Mouse (Mus musculus) MEL (cell line): ENCODE data around the gene Macrod2. TPM values are rescaled to one million over a fixed set of nuclear protein-coding genes. Genes with fewer than 3 reads are reported as not detected.

Source experiments
- DNase-seq: peaks from one replicate; pipeline ENCODE4 v3.0.0; 2011; ENCODE audit warnings: low read depth, low spot score
- H3K27ac ChIP-seq: 2 replicates; pipeline ENCODE4 v1.5.1; 2012; ENCODE audit warnings: low read depth, mild to moderate bottlenecking, control low read depth, low read length, moderate library complexity; ENCODE audit not compliant: control insufficient read depth
- H3K27me3 ChIP-seq, 2 experiments: fragments of 150-350 bp in 1 of 2; sonication (generic) in 1 of 2; 2 replicates each; pipeline ENCODE4 v1.6.1; 2012; ENCODE audit warnings: low read length in 2 of 2, mild to moderate bottlenecking in 2 of 2, improper control_type of control experiment in 1 of 2, moderate library complexity in 1 of 2; ENCODE audit not compliant: insufficient read depth in 2 of 2, control insufficient read depth in 1 of 2
- H3K36me3 ChIP-seq, 2 experiments: 2 replicates each; pipeline ENCODE4 v1.6.1; 2012 to 2014; ENCODE audit warnings: low read length in 2 of 2, improper control_type of control experiment in 1 of 2, inconsistent platforms in 1 of 2, mild to moderate bottlenecking in 1 of 2; ENCODE audit not compliant: insufficient read depth in 2 of 2, control insufficient read depth in 1 of 2
- H3K4me1 ChIP-seq, 2 experiments: fragments of 150-350 bp in 1 of 2; sonication (generic) in 1 of 2; 2 replicates each; pipeline ENCODE4 v1.6.1; 2012; ENCODE audit warnings: low read length in 2 of 2, improper control_type of control experiment in 1 of 2, mild to moderate bottlenecking in 1 of 2; ENCODE audit not compliant: insufficient read depth in 2 of 2, control insufficient read depth in 1 of 2
- H3K4me3 ChIP-seq, 2 experiments: fragments of 150-350 bp in 1 of 2; sonication (generic) in 1 of 2; 2 replicates each; pipeline ENCODE4 v1.5.1; 2012; ENCODE audit warnings: low read depth in 2 of 2, low read length in 2 of 2, mild to moderate bottlenecking in 2 of 2, moderate library complexity in 2 of 2, control low read depth in 1 of 2, improper control_type of control experiment in 1 of 2; ENCODE audit not compliant: control insufficient read depth in 1 of 2, insufficient read depth in 1 of 2
- H3K79me2 ChIP-seq: 2 replicates; pipeline ENCODE4 v1.6.1; 2012; ENCODE audit warnings: mild to moderate bottlenecking, low read length, moderate library complexity; ENCODE audit not compliant: control insufficient read depth, poor library complexity, insufficient read depth
- H3K9ac ChIP-seq: 2 replicates; pipeline ENCODE4 v1.6.1; 2012; ENCODE audit warnings: low read depth, mild to moderate bottlenecking, control low read depth, low read length, moderate library complexity; ENCODE audit not compliant: control insufficient read depth, poor library complexity, severe bottlenecking
- H3K9me3 ChIP-seq: fragments of 150-350 bp; sonication (generic); replicated peaks from 2 replicates; pipeline ENCODE4 v1.6.1; 2012; ENCODE audit warnings: mild to moderate bottlenecking, low read length, improper control_type of control experiment, moderate library complexity; ENCODE audit not compliant: insufficient read depth
- BHLHE40 ChIP-seq: IDR thresholded peaks from 2 replicates; pipeline ENCODE4 v1.6.1; 2012; ENCODE audit warnings: low read depth, mild to moderate bottlenecking, inconsistent platforms, low read length, improper control_type of control experiment, borderline replicate concordance
- CHD2 ChIP-seq: IDR thresholded peaks from 2 replicates; pipeline ENCODE4 v1.6.1; 2011; ENCODE audit warnings: low read length, improper control_type of control experiment
- CTCF ChIP-seq, 3 experiments: IDR thresholded peaks in 2 of 3; conservative IDR thresholded peaks in 1 of 3; 2 replicates each; pipeline ENCODE4 v1.5.1; 2011 to 2012; ENCODE audit warnings: low read length in 3 of 3, low read depth in 2 of 3, mild to moderate bottlenecking in 2 of 3, improper control_type of control experiment in 1 of 3, inconsistent platforms in 1 of 3, mixed read lengths in 1 of 3, moderate library complexity in 1 of 3; ENCODE audit not compliant: control insufficient read depth in 1 of 3, insufficient read depth in 1 of 3, poor library complexity in 1 of 3, severe bottlenecking in 1 of 3
- E2F4 ChIP-seq: IDR thresholded peaks from 2 replicates; pipeline ENCODE4 v1.6.1; 2011; ENCODE audit warnings: low read depth, low read length, improper control_type of control experiment, borderline replicate concordance
- GABPA ChIP-seq: IDR thresholded peaks from 2 replicates; pipeline ENCODE4 v1.6.1; 2012; ENCODE audit warnings: low read depth, mild to moderate bottlenecking, inconsistent platforms, low read length, improper control_type of control experiment, moderate library complexity
- JUND ChIP-seq: IDR thresholded peaks from 2 replicates; pipeline ENCODE4 v1.6.1; 2011; ENCODE audit warnings: low read depth, mild to moderate bottlenecking, improper control_type of control experiment, low read length
- MAFK ChIP-seq: IDR thresholded peaks from 2 replicates; pipeline ENCODE4 v1.6.1; 2011; ENCODE audit warnings: low read depth, mild to moderate bottlenecking, low read length, improper control_type of control experiment, borderline replicate concordance
- MAX ChIP-seq: IDR thresholded peaks from 2 replicates; pipeline ENCODE4 v1.6.1; 2011; ENCODE audit warnings: low read length, improper control_type of control experiment
- MAZ ChIP-seq: IDR thresholded peaks from 2 replicates; pipeline ENCODE4 v1.6.1; 2012; ENCODE audit warnings: low read depth, mild to moderate bottlenecking, inconsistent platforms, low read length, improper control_type of control experiment
- MXI1 ChIP-seq: IDR thresholded peaks from 2 replicates; pipeline ENCODE4 v1.6.1; 2011; ENCODE audit warnings: mild to moderate bottlenecking, low read depth, low read length, improper control_type of control experiment
- MYB ChIP-seq: IDR thresholded peaks from 2 replicates; pipeline ENCODE4 v1.6.1; 2011; ENCODE audit warnings: mild to moderate bottlenecking, low read depth, low read length, improper control_type of control experiment
- MYC ChIP-seq: IDR thresholded peaks from 2 replicates; pipeline ENCODE4 v1.6.1; 2011; ENCODE audit warnings: low read depth, mild to moderate bottlenecking, low read length, improper control_type of control experiment, moderate library complexity
- NELFE ChIP-seq: IDR thresholded peaks from 2 replicates; pipeline ENCODE4 v1.6.1; 2011; ENCODE audit warnings: low read depth, low read length, improper control_type of control experiment
- POLR2A ChIP-seq, 2 experiments: IDR thresholded peaks; 2 replicates each; pipeline ENCODE4 v1.6.1; 2011 to 2012; ENCODE audit warnings: low read length in 2 of 2, mild to moderate bottlenecking in 2 of 2, control low read depth in 1 of 2, improper control_type of control experiment in 1 of 2, low read depth in 1 of 2, moderate library complexity in 1 of 2; ENCODE audit not compliant: control insufficient read depth in 1 of 2, insufficient read depth in 1 of 2, poor library complexity in 1 of 2
- POLR2AphosphoS5 ChIP-seq: IDR thresholded peaks from 2 replicates; pipeline ENCODE4 v1.6.1; 2012; ENCODE audit warnings: low read depth, borderline replicate concordance, mild to moderate bottlenecking, inconsistent platforms, low read length, moderate library complexity, mixed read lengths
- RCOR1 ChIP-seq: IDR thresholded peaks from 2 replicates; pipeline ENCODE4 v1.6.1; 2012; ENCODE audit warnings: low read depth, mild to moderate bottlenecking, inconsistent platforms, low read length, improper control_type of control experiment
- SIN3A ChIP-seq: IDR thresholded peaks from 2 replicates; pipeline ENCODE4 v1.6.1; 2012; ENCODE audit warnings: low read length, improper control_type of control experiment, inconsistent platforms
- SMC3 ChIP-seq: IDR thresholded peaks from 2 replicates; pipeline ENCODE4 v1.6.1; 2011; ENCODE audit warnings: low read depth, low read length, improper control_type of control experiment
- TAL1 ChIP-seq: IDR thresholded peaks from 2 replicates; pipeline ENCODE4 v1.6.1; 2012; ENCODE audit warnings: mild to moderate bottlenecking, inconsistent platforms, low read length, moderate library complexity, mixed read lengths
- TBP ChIP-seq: IDR thresholded peaks from 2 replicates; pipeline ENCODE4 v1.8.0; 2011; ENCODE audit warnings: low read depth, low read length, improper control_type of control experiment
- UBTF ChIP-seq: IDR thresholded peaks from 2 replicates; pipeline ENCODE4 v1.6.1; 2012; ENCODE audit warnings: low read depth, mild to moderate bottlenecking, inconsistent platforms, low read length, improper control_type of control experiment, moderate library complexity, borderline replicate concordance; ENCODE audit not compliant: insufficient read depth
- USF1 ChIP-seq: IDR thresholded peaks from 2 replicates; pipeline ENCODE4 v1.6.1; 2014; ENCODE audit warnings: low read depth, mild to moderate bottlenecking, inconsistent platforms, low read length, improper control_type of control experiment, moderate library complexity
- USF2 ChIP-seq, 2 experiments: IDR thresholded peaks; 2 replicates each; pipeline ENCODE4 v1.6.1; 2011 to 2012; ENCODE audit warnings: improper control_type of control experiment in 2 of 2, low read length in 2 of 2, borderline replicate concordance in 1 of 2, inconsistent platforms in 1 of 2, low read depth in 1 of 2, mild to moderate bottlenecking in 1 of 2; ENCODE audit not compliant: insufficient read depth in 1 of 2
- ZKSCAN1 ChIP-seq: IDR thresholded peaks from 2 replicates; pipeline ENCODE4 v1.6.1; 2012; ENCODE audit warnings: low read depth, mild to moderate bottlenecking, inconsistent platforms, low read length, improper control_type of control experiment, moderate library complexity
- ZMIZ1 ChIP-seq: IDR thresholded peaks from 2 replicates; pipeline ENCODE4 v1.6.1; 2012; ENCODE audit warnings: low read depth, mild to moderate bottlenecking, inconsistent platforms, low read length, improper control_type of control experiment, moderate library complexity
- polyA plus RNA-seq, 2 experiments: library from polyadenylated mRNA; stranded (reverse) in 1 of 2; unstranded in 1 of 2; fragments of >175 nt in 1 of 2; fragments of >200 nt in 1 of 2; gene quantifications; 2 replicates each; pipeline versions ENCODE4 v1.2.1 to v1.2.4; 2012; ENCODE audit warnings: low replicate concordance in 2 of 2, low read depth in 1 of 2; ENCODE audit not compliant: insufficient read length in 2 of 2, insufficient read depth in 1 of 2, missing spikeins in 1 of 2
- total RNA-seq: library from RNA; depleted of rRNA; stranded (reverse); fragments of 300-350 nt; gene quantifications from 2 replicates; pipeline ENCODE4 v1.2.3, GENCODE M21; 2012

Gene Macrod2
- total and polyA plus RNA-seq, 3 experiments = not detected

DNA sequence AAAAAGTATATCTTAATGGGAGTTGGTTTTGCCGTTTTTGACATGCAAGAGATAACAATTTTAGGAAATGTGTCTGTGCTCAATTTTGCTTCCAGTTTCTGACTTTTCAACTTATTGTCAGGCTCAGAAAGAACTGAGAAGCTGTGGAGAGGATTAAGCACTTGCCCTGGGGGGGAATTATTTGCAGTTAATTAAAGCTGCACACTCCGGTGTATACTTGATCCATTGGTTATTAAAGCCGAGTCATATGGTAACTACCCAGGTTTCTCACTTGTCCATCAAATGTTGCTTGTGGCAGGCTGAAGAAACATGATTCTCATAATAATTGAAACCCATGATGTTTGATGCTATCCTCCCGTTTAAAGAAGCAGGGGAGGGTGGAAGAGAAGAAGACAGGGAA is 1899.7 kb downstream of the Macrod2 start:
- TF ChIP-seq MYB = no peak
- no peak for TF ChIP-seq TAL1
- TF ChIP-seq NELFE = no peak
- TF ChIP-seq SIN3A = no peak
- no peak for TF ChIP-seq MYC
- no peak for TF ChIP-seq SMC3
- no peak for TF ChIP-seq MAFK
- no peak for TF ChIP-seq ZMIZ1
- TF ChIP-seq TBP = no peak
- TF ChIP-seq CTCF (IDR thresholded peaks at IDR 0.05 in 2 of 3, conservative IDR thresholded peaks at IDR 0.05 in 1 of 3; ENCODE audit: control insufficient read depth in 1 of 3, insufficient read depth in 1 of 3, low read depth in 2 of 3, low read length in 3 of 3, poor library complexity in 1 of 3, severe bottlenecking in 1 of 3) = no peak
- no peak for TF ChIP-seq ZKSCAN1
- TF ChIP-seq POLR2A (IDR thresholded peaks at IDR 0.05; ENCODE audit: control insufficient read depth in 1 of 2, insufficient read depth in 1 of 2, low read depth in 1 of 2, low read length in 2 of 2, poor library complexity in 1 of 2) = no peak
- TF ChIP-seq POLR2AphosphoS5 = no peak
- TF ChIP-seq JUND = no peak
- TF ChIP-seq RCOR1 = no peak
- TF ChIP-seq MAZ = no peak
- no peak for TF ChIP-seq GABPA
- no peak for TF ChIP-seq USF2 (IDR thresholded peaks at IDR 0.05; ENCODE audit: borderline replicate concordance in 1 of 2, insufficient read depth in 1 of 2, low read depth in 1 of 2, low read length in 2 of 2)
- TF ChIP-seq MAX = no peak
- TF ChIP-seq CHD2 = no peak
- Histone ChIP-seq H3K27ac (no peak overlapping the region), H3K4me3 (no peak overlapping the region), H3K9me3 (no peaks in the 10 kb centered on the region), H3K36me3 (no peaks in the 10 kb centered on the region), H3K4me1 (no peaks in the 10 kb centered on the region), H3K79me2 (no peaks in the 10 kb centered on the region), H3K27me3 (no peaks in the 10 kb centered on the region), H3K9ac (no peak overlapping the region)
- no peak for DNase-seq

DNA sequence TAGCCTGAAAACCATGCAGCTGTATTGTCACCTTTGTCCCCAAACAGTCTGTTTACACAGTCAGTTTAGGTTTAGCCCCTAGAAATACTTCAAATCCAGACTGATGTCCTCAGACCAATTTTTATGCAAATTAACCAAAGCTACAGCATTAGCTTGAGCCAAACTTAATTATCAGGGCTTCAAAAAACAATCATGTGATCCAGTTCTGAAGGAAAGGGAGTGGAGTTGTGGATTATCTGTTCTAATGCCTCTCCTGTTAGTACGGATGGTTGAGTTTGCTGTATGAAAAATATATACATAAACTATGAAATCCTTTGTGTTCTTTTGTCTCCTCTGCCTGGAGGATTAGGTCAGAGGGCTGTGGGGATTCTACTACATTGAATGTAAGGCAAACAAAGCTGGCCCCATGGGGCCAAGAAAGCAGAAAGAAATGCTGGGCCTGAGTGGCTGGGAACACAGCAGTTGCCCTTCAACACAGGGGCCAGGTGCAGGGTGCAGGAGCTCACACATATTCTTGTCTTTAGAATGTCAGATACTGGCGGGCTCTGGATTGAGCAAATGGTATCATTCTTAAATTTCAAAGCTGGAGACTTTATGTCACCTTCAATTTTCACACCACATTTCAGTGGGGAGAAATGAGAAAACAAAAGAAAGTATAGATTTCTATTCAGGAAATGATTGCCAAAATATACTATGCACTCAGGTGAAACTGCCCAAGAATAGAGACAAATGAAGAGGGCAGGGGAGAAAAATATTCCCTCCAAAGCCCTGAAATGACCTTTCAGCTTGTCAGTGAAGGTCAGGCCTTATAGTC is 1908.2 kb downstream of the Macrod2 start:
- Histone ChIP-seq H3K27me3 (no peaks in the 10 kb centered on the region), H3K4me3 (no peak overlapping the region)
- TF ChIP-seq JUND (no peak), MXI1 (no peak), USF1 (no peak), E2F4 (no peak), BHLHE40 (no peak), UBTF (no peak), MAFK (no peak)

More for the DNA sequence above, 1908.2 kb downstream of the Macrod2 start:
- DNase-seq = no peak
- Histone ChIP-seq H3K9ac (no peak overlapping the region), H3K27ac (no peak overlapping the region), H3K79me2 (no peaks in the 10 kb centered on the region), H3K9me3 (no peaks in the 10 kb centered on the region), H3K4me1 (no peaks in the 10 kb centered on the region), H3K36me3 (no peaks in the 10 kb centered on the region)
